Mouse (Mus musculus): ENCODE results near the gene Klf17.

GRCm38 (mm10) chr4:117770935-117771334 lies 5.5 kb upstream of the Klf17 start:
- TF ChIP-seq CTCF (IDR thresholded peaks at IDR 0.05; ENCODE audit: low read depth) (peak; percentile 56), EP300 (IDR thresholded peaks at IDR 0.05; ENCODE audit: low read depth) (no peak)
